Mouse (Mus musculus): Measurements from ENCODE around the gene Nek5.

DNA sequence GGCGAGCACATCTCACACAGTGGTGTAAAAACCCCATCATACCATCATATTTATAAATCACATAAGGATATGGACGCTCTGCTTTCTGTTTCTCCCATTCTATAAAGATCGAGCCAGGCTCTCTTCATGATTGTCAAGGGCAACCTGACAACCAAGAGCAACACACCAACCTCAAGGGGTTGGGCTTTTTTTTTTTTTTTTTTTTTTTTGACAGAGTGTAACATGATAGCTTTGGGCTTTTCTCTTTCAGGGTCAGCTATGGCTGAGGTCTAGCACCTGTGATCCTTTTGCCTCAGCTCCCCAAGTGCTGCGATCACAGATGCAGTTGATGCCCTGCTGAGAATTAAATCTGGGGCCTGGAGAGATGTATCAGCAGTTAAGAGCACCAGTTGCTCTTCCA lies 17.8 kb downstream of the Nek5 start:
- no peak for TF ChIP-seq CTCF (IDR thresholded peaks at IDR 0.05; ENCODE audit: low read depth, low read length)
- TF ChIP-seq GATA2 (IDR thresholded peaks at IDR 0.05; ENCODE audit: borderline replicate concordance, low read depth, low read length) = no peak
- no peak for TF ChIP-seq POLR2AphosphoS5 (IDR thresholded peaks at IDR 0.05; ENCODE audit: insufficient replicate concordance, low read depth, low read length)
- no peak for TF ChIP-seq GATA1 (IDR thresholded peaks at IDR 0.05; ENCODE audit: borderline replicate concordance, low read length)
- TF ChIP-seq TAL1 (conservative IDR thresholded peaks at IDR 0.05; ENCODE audit: low read depth, low read length) = no peak
